Mouse (Mus musculus) testis, postnatal 14 days (tissue): Measurements from ENCODE around the gene Pold4.

Experiments used
- DNase-seq: peaks from one replicate; pipeline ENCODE4 v3.0.0; 2021; ENCODE audit warnings: low spot score

Gene Pold4

DNA sequence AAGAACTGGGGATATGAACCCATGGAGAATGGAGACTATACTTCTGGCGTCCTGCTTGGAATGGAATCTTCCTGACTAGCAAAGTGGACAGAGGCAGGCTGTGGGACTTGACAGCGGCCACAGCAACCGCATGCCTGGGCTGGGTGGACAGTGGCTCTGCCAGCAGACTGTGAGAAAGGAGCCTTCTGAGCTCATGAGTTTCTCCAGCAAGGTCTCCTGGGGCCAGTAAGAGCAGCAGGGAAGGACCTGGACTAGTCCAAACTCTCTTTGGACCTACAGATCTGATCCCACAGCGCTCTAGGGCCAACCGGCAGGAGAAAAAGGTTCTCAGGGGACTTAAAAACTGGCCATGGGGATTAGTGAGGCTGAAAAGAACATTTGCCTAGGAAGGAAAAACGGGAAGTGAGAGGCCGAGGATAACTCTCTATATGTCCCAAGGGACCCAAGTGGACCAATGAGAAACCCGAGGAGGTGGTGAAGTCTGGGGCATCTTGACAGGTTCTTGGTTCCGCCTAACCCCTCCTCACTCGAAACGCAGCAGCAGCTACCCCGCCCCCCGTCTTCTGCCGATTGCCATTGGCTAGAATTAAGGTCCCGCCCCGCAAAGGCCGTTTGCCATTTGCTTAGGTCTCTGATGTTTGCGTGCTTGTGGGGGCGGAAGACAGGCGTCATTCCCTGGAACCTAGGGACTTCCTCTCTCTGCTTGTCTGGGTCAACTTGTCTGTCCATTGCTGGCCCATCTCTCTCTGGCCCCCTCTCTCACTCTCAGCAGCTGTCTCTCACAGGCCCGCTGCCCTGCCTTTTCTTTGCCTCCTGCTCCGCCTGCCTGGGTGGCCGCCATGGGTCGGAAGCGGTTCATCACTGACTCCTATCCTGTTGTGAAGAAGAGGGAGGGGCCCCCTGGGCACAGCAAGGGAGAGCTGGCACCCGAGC is at the start of gene Pold4:
Pold4 (plus strand) TSS at position 647 of the 933 bp plus-strand sequence.
- DNase-seq: peak; percentile 88

- DNase-seq: no peak
Measured at GRCm38 (mm10) chr19:4183689-4184088, 48.0 kb upstream of the Pold4 start.

- no peak for DNase-seq
Measured at GRCm38 (mm10) chr19:4184976-4185975, 46.4 kb upstream of the Pold4 start.

DNA sequence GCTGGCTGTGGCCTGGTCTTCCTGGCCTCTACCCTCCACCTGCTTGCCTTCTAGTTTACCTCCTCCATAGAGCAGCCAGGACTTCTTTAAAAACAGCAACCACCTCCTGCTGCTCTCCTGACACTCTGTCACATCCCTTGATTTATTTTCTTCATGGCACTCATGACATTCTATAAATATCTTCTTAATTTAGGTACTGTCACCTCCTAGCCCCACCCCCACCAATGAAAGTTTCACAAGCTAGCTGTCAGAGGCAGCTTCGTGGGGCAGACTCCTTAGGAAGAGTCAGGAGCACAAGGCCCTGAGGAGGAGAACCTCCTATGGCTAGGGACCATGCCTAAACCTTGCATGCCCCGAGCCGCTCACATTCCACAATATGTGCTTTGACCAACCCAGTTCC is 44.4 kb upstream of the Pold4 start:
- no peak for DNase-seq

GRCm38 (mm10) chr19:4189051-4189620 is 42.6 kb upstream of the Pold4 start:
- DNase-seq: no peak

DNA sequence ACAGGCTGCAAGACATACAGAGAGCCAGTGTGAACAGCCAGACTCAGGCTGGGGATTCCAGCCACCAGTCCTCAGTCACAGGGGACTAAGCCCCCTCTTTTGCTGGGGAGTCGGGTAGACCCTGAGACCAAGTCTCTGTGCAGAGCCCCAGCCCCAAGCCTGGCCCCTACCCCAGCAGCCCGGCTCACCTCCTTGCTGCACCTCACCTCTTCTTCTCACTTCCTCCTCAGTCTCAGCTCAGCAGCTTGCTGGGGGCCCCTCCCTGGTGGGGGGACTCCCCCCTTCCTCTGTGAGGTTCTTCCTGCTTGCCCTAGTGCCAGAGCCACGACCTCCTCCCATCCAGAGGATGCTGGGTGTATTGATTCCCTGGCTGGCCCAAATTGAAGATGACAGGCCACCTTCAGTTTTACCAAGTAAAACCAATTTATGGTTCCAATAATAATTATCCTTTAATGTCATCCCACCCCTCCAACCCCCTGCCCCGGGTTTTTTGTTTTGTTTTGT is 40.8 kb upstream of the Pold4 start, which contains the start of gene Tbc1d10c:
Tbc1d10c (minus strand) TSS at position 454 of the 504 bp plus-strand sequence.
- DNase-seq: no peak

GRCm38 (mm10) chr19:4191528-4192250 is 40.0 kb upstream of the Pold4 start, which contains the start of gene Ppp1ca:
Gene Ppp1ca, plus strand, starts transcription at chr19:4192065.
- peak; percentile 93 for DNase-seq

DNA sequence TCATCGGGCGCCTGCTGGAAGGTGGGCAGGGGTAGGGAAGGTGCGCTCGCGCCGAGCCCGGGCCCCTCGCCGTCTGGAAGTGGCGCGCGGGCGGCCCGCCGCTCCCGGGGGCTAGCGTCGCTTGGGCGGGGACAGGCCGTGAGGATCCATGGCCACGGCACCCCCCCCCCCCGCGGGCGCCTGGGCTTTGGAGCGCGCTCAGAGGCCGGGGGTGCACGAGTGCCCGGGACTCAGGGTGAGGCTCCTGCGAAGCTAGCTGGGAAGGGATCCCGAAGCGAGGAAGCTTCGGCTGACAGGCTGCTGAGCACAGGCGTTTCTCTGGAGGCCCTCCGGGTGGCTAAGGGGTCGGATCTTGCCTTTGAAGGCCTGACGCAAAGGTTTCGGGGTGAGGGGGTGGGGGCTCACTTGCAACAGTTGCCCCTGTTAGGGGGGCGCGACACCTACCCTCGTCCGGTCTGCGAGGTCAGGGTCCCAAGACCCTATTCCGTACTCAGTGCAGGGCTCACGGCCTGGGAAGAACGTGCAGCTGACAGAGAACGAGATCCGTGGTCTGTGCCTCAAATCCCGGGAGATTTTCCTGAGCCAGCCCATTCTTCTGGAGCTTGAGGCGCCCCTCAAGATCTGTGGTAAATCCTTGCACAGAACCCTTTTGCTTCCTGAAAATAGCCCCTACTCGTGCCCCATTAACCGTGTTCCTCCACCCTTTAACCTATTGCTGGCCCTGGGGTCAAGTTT is 39.3 kb upstream of the Pold4 start:
- DNase-seq: no peak

DNA sequence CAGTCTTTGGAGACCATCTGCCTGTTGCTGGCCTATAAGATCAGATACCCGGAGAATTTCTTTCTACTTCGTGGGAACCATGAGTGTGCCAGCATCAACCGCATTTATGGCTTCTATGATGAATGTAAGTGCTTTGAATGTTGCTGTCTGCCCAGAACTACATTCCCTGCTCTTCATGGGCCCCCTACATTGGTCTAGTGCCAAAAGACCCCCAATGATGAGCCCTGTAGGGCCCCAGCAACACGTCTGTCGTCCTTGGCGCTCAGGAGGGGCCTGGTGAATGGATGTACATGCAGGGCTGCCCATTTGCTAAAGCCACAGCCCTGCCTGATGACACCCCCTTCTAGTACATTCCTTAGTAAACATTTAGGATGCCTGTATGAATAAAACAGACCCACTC is 38.6 kb upstream of the Pold4 start:
- DNase-seq: no peak

DNA sequence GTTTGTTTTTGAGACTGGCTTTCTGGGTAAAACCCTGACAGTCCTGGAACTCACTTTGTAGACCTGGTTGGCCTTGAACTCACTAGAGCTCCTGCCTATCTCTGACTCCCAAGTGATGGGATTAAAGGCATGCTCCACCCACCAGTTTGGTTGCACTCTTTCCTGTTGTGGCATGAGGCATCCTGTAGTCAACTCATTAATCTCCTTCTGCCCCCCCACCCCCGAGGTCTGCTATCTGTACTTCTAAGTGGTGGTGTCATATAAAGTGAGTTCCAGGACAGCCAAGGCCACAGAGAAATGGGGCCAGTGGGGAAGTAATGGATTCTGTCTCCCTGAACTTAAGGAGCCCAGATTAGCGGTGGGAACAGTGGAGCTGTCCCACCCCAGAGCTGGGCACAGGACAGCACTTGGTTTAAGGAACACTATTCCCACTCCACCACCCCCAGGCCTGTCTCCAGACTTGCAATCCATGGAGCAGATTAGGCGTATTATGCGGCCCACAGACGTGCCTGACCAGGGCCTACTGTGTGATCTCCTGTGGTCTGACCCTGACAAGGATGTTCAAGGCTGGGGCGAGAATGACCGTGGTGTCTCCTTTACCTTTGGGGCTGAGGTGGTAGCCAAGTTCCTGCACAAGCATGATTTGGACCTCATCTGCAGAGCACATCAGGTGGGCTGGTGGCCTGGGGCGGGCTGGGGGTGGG is 37.5 kb upstream of the Pold4 start:
- DNase-seq: no peak

DNA sequence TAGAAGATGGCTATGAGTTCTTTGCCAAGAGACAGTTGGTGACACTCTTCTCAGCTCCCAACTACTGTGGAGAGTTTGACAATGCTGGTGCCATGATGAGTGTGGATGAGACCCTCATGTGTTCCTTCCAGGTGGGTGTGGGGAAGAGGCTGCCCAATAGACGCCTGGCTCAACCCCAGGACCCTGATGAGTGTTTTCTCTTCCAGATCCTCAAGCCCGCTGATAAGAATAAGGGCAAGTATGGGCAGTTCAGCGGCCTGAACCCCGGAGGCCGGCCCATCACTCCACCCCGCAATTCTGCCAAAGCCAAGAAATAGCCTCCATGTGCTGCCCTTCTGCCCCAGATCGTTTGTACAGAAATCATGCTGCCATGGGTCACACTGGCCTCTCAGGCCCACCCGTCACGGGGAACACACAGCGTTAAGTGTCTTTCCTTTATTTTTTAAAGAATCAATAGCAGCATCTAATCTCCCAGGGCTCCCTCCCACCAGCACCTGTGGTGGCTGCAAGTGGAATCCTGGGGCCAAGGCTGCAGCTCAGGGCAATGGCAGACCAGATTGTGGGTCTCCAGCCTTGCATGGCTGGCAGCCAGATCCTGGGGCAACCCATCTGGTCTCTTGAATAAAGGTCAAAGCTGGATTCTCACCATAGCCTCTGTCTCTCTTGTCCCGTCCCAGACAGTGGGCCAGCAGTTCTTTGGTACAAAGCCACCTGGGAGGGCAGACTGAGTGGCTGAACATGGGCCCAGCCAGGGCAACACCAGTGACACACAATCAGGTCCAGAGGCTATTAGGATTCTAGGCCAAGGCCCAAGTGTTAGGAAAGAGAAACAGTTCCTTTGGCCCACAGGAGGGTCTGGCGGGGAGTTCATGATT is 36.7 kb upstream of the Pold4 start:
- DNase-seq: no peak

GRCm38 (mm10) chr19:4196048-4196447 is 35.7 kb upstream of the Pold4 start:
- no peak for DNase-seq

- DNase-seq: no peak
Measured at GRCm38 (mm10) chr19:4196548-4196947, 35.2 kb upstream of the Pold4 start.

GRCm38 (mm10) chr19:4197180-4197579 is 34.5 kb upstream of the Pold4 start:
- no peak for DNase-seq

DNA sequence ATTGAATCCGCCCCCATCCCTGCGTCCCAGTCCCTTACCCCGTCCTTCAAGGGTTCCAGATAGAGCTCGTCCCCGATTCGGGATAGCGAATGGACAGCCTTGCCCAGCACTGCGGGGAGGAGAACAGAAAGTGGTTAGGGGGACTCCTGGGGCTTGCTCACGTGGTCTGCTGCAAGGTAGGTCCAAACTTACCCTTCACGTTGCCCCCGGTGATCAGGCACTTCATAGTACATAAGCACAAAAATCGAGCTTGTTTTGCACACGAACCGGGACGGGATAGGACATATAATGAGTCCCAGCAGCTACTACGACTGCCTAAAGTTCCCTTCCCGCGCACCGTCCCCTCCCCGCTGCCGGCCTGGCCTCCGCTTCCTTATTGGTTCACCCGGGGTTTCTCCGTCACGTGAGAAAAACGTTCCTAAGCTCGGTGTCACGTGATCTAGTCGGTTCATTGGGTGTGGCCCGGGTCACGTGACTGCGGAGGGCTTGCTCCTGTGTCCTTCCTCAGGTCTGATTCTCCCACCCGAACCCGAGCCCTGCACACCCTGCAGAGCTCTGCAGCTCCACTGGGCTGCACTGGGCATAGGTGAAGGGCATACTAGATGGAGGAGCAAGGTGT is 30.3 kb upstream of the Pold4 start, which contains the start of gene Rad9a:
Rad9a (minus strand) TSS at position 372 of the 619 bp plus-strand sequence.
- peak; percentile 93 for DNase-seq

GRCm38 (mm10) chr19:4202149-4202548 is 29.6 kb upstream of the Pold4 start:
- DNase-seq: no peak

GRCm38 (mm10) chr19:4203148-4203547 is 28.6 kb upstream of the Pold4 start:
- DNase-seq: no peak
